Mouse (Mus musculus) heart, adult 2 months (tissue): ENCODE measurements at regions not wholly inside any gene's neighbourhood (a gene's known extent, or its start where the extent isn't known, plus 50 kb on each side); places are given as distances from the start of the nearest gene placed in this dataset.

Experiments used
- CTCF ChIP-seq: fragments of 200-600 bp; IDR thresholded peaks from 2 replicates; pipeline ENCODE4 v1.8.1; 2022; ENCODE audit warnings: antibody characterized with exemption, mild to moderate bottlenecking, moderate library complexity
- EP300 ChIP-seq: fragments of 200-500 bp; IDR thresholded peaks from 2 replicates; pipeline ENCODE4 v1.6.1; 2011; ENCODE audit warnings: low read depth, low read length, control low read depth; ENCODE audit not compliant: insufficient read depth
- POLR2A ChIP-seq: fragments of 200-500 bp; IDR thresholded peaks from 2 replicates; pipeline ENCODE4 v1.6.1; 2011; ENCODE audit warnings: mild to moderate bottlenecking, low read depth, low read length, control low read depth; ENCODE audit not compliant: insufficient read depth

GRCm38 (mm10) chrX:12827299-12827872 is 65.5 kb upstream of the Med14 start:
- TF ChIP-seq CTCF (no peak), EP300 (no peak), POLR2A (no peak)
